In the genomic region with DNA sequence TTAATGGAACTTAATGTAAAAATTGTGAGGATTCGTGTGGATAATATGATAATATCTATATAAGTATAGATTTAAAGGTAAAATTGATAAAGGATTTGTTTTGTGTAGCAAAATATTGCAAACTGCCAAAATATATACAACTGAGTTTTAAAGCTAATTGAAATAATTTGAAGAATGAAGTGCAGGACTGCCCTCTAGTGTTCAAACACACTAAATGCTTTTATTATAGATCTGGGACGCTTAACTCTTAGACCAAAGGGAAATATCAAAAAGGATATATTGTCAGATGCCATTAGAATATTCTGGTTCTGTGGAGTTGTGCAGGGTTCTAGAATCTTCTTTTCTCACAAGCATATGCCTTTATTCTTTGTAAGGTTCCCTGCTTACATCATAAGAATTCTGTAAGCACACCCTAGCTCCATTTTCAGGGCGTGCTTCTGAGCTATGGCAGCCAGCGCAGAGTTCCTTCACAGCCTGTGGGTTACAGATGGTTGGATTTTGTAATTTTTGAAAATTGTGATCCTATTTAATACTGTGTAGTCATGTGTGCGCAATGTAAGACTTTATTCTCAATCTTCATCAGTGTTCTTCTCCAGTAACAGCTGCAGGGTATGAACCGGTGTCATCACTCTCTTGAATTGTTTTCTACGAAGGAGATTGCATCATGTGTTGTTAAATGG, we compare ENCODE assay signal across 8 mouse cellular contexts.
DNase-seq lines count a peak whose midpoint lies in the region; ATAC-seq and TF ChIP-seq lines count a peak whose summit lies in the region.

No protein-coding gene starts in this region.

- H3K9me3 ChIP-seq in forebrain, embryonic 11.5 days (ENCODE audit: control insufficient read depth, low read length), result no peaks in the 10 kb centered on the region
- H3K9me3 ChIP-seq in forebrain, embryonic 10.5 days, result no peaks in the 10 kb centered on the region
- no peaks in the 10 kb centered on the region for H3K9me3 ChIP-seq in hindbrain, postnatal 0 days (ENCODE audit: low read length)

- WGBS in forebrain, embryonic 11.5 days, result 65% methylated on average over 7 of the region's 7 CpGs
- 70% methylated on average over 7 of the region's 7 CpGs for WGBS in forebrain, embryonic 10.5 days
- WGBS in hindbrain, postnatal 0 days, result 63% methylated on average over 7 of the region's 7 CpGs

- no peak overlapping the region for H3K27ac ChIP-seq in forebrain, embryonic 11.5 days (ENCODE audit: low read depth, low read length)
- no peak overlapping the region for H3K27ac ChIP-seq in forebrain, embryonic 10.5 days
- no peak overlapping the region for H3K27ac ChIP-seq in testis, adult 2 months (ENCODE audit: control insufficient read depth, insufficient read depth, low read depth, low read length)
- no peak overlapping the region for H3K27ac ChIP-seq in hindbrain, postnatal 0 days

- no peak overlapping the region for H3K4me3 ChIP-seq in forebrain, embryonic 11.5 days (ENCODE audit: low read depth, low read length)
- no peak overlapping the region for H3K4me3 ChIP-seq in forebrain, embryonic 10.5 days
- peak overlapping the region; percentile 49; the same call in 1 of the 2 replicates for H3K4me3 ChIP-seq in testis, adult 2 months (ENCODE audit: control insufficient read depth, low read depth, low read length)
- no peak overlapping the region for H3K4me3 ChIP-seq in hindbrain, postnatal 0 days (ENCODE audit: low read length)

- ATAC-seq in forebrain, embryonic 11.5 days (replicated peaks; ENCODE audit: low FRiP score), result 0 out of 2 replicates have a peak, but pooled peaks have one; percentile 36
- peak; percentile 15; the same call in 1 of the 2 replicates for ATAC-seq in hindbrain, postnatal 0 days

- no peaks in the 10 kb centered on the region for H3K36me3 ChIP-seq in forebrain, embryonic 11.5 days (ENCODE audit: control insufficient read depth, insufficient read depth, low read length)
- H3K36me3 ChIP-seq in forebrain, embryonic 10.5 days (replicated peaks), result no peaks in the 10 kb centered on the region
- no peaks in the 10 kb centered on the region for H3K36me3 ChIP-seq in testis, adult 2 months (ENCODE audit: control insufficient read depth, insufficient read depth, low read length)
- H3K36me3 ChIP-seq in hindbrain, postnatal 0 days (ENCODE audit: insufficient read depth, low read length), result peaks cover 7% of the 10 kb centered on the region; the same call in 1 of the 2 replicates

- no peaks in the 10 kb centered on the region for H3K4me1 ChIP-seq in forebrain, embryonic 11.5 days (replicated peaks; ENCODE audit: control insufficient read depth, insufficient read depth, low read length)
- H3K4me1 ChIP-seq in forebrain, embryonic 10.5 days, result no peaks in the 10 kb centered on the region
- no peaks in the 10 kb centered on the region for H3K4me1 ChIP-seq in testis, adult 2 months (ENCODE audit: control insufficient read depth, insufficient read depth, low read length)
- no peaks in the 10 kb centered on the region for H3K4me1 ChIP-seq in hindbrain, postnatal 0 days (ENCODE audit: insufficient read depth, low read length)

- no peak for TF ChIP-seq POLR2A in testis, adult 2 months (IDR thresholded peaks at IDR 0.05; ENCODE audit: control insufficient read depth, low read depth, low read length)

- no peak for TF ChIP-seq CTCF in testis, adult 2 months (IDR thresholded peaks at IDR 0.05; ENCODE audit: control insufficient read depth, insufficient read depth, insufficient replicate concordance, low read depth, low read length)
- TF ChIP-seq CTCF in hindbrain, postnatal 0 days (IDR thresholded peaks at IDR 0.05; ENCODE audit: low read depth), result peak; percentile 69

- DNase-seq in forebrain, embryonic 11.5 days (ENCODE audit: low spot score), result no peak
- no peak for DNase-seq in forebrain, embryonic 10.5 days (ENCODE audit: extremely low spot score, low spot score)
- DNase-seq in testis, postnatal 10 days (ENCODE audit: low spot score), result no peak
- peak; percentile 82 for DNase-seq in hindbrain, postnatal 0 days (ENCODE audit: low spot score)
- no peak for DNase-seq in right cerebral cortex, postnatal 36 days (ENCODE audit: low spot score in 2 of 2)
- DNase-seq in gastrocnemius, postnatal 4 days (ENCODE audit: low spot score in 2 of 2), result no peak
- no peak for DNase-seq in cerebellum, adult 11 months

- H3K27me3 ChIP-seq in forebrain, embryonic 11.5 days (ENCODE audit: control insufficient read depth, insufficient read depth, low read length), result no peaks in the 10 kb centered on the region
- no peaks in the 10 kb centered on the region for H3K27me3 ChIP-seq in forebrain, embryonic 10.5 days (ENCODE audit: poor library complexity, severe bottlenecking)
- H3K27me3 ChIP-seq in testis, adult 2 months (ENCODE audit: control insufficient read depth, insufficient read depth, low read length), result no peaks in the 10 kb centered on the region
- no peaks in the 10 kb centered on the region for H3K27me3 ChIP-seq in hindbrain, postnatal 0 days (ENCODE audit: insufficient read depth, low read length)

- H3K9ac ChIP-seq in forebrain, embryonic 11.5 days (ENCODE audit: low read length), result no peak overlapping the region
- H3K9ac ChIP-seq in hindbrain, postnatal 0 days (replicated peaks; ENCODE audit: low read length), result no peak overlapping the region

- no peak overlapping the region for H3K4me2 ChIP-seq in forebrain, embryonic 11.5 days (ENCODE audit: low read depth, low read length, severe bottlenecking)
- no peak overlapping the region for H3K4me2 ChIP-seq in hindbrain, postnatal 0 days (ENCODE audit: low read depth, low read length)
